Mouse (Mus musculus) spleen, embryonic (tissue): Measurements from ENCODE around the gene Kif20b.

ENCODE experiments used
- CTCF ChIA-PET: fragments of 350-600 bp; sonication (Branson Sonifier 250); formaldehyde crosslinking; loops from one replicate; lab custom pipeline; 2022; lab: Charles Lee

The Kif20b gene

GRCm38 (mm10) chr19:34921652-34922602, at the start of gene Kif20b:
Kif20b (plus strand) TSS chr19:34922361.
- CTCF ChIA-PET: no interaction called here

- CTCF ChIA-PET: no interaction called here
These were observed 45.5 kb upstream of the Kif20b start for GRCm38 (mm10) chr19:34876676-34877075.

DNA sequence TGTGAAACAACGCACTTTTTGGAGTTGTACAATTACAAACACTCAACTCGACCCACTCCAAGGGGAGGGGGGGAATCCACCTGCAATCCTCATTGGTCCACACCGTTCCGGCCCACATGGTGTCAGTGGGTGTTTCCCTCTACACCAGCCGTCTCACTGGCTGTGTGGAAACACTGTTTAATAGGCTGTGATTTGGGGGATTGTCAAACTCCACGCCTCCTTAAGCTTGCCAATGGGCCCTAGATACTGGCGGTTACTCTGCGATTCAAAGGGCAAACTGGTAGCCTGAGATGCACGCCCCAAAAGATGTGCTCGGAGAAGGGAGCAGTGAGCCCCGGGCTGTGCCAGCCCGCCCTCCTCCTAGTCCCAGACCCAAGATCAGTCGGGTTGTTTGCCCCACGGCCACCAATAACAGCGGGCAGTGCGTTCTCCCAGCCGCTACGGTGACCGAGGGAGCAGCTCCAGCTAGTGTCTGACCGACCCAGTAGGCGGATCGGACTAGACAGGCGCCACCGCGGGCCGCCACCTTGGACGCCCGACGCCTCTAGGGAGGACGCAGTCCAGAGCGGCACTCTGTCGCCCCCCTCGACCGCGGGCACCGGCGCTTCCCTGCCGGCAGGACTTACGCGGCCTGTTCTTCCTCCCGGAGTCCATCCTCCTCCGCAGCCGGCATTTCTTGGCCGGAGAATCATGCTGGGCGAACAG, 44.1 kb upstream of the Kif20b start:
- CTCF ChIA-PET: no interaction called here

- CTCF ChIA-PET: no interaction called here
These were observed 43.3 kb upstream of the Kif20b start, which contains the start of gene Pank1 for GRCm38 (mm10) chr19:34878603-34879541. Pank1 (minus strand) TSS chr19:34879455.

DNA sequence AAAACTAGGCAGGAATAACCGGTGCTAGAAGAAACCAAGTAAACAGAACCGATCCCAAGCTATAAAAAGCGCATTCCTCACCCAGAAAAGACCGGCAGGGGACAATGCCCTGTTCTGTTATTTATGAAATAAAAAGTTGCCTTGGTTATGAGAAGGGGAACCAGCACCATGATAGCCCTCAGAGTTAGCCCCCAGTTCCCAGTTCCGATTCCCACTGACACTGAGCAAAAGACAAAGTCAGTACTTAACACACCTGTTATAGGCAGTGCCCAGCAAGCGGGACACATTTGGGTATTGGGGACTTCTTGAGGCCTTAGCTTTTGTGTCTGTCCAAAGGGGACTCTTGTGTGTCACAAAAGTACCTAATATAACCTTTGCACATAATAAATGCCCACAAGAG, 42.5 kb upstream of the Kif20b start:
- CTCF ChIA-PET: no interaction called here

DNA sequence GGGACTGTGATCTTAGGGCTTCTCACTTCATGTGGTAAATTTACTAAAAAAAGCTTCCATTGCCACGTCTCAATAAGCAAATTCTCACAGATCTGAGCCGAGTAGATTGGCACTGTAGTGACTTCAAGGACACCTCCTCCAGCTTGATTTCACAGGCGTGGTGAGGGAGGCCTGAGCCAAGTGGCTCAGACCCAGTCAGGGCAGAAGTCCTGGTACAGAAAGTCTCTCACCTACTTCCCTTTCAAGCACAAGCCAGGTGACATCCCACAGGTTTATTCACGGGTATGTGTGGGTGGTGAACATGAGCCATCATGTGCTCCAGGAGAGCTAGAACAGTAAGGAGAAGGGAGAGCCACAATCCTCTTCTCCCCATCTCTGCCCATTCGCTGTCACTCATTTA, 41.0 kb upstream of the Kif20b start:
- CTCF ChIA-PET: no interaction called here

DNA sequence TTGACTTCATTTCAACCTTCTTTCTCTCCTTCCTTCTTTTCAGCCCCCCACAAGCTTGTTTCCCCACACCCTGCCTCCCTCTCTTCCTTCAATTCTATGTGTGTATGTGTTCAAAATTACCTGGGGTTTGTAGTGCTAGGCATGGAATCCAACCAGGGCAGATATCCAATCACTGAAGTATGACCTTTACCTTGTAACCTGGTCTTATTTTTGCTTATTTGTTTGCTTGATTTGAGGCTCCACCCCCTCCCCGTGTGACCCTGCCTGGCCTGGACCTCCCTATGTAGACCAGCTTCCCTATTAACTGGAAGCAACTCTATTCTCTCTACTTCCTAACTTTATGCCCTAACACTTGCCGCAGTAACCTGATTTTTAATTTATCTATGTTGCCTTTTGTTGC, 39.7 kb upstream of the Kif20b start:
- CTCF ChIA-PET: interaction anchor here (0.6 kb wide), 1 partner anchor 38 kb away, joined by 3 read pairs; no protein-coding TSS in a partner anchor

DNA sequence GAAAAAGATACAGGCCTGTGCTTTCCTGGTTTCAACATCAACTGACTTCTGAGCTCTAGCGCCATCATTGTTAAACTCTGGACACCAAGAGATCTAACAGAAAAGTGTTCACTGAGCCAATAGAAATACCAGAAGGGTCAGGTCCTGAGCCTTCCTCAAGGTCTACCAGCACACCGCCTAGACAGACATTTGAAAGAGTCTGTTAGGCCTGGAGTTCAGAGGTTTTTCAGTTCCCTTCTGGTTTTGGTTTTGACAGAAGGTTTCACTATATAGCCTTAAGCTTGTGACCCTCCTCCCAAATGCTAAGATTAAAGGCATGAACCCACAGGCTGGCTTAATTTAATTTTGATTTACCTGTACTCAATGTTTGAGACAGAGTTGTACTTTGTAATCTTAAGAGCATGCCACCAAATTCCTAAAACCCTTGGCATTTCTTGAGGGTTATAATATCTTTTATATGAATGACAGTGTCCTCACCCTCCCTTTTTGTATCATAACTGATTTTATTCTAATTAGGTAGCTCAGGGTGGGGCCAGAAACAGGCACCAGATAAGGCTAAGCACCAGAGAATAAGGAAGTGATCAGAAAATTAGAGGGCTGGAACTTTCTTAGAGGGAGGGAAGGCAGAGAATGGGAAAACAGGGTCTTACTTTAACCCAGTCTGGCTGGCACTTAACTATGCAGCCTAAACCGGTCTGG, 38.5 kb upstream of the Kif20b start:
- CTCF ChIA-PET: no interaction called here

GRCm38 (mm10) chr19:34886324-34886723, 35.8 kb upstream of the Kif20b start:
- CTCF ChIA-PET: no interaction called here

DNA sequence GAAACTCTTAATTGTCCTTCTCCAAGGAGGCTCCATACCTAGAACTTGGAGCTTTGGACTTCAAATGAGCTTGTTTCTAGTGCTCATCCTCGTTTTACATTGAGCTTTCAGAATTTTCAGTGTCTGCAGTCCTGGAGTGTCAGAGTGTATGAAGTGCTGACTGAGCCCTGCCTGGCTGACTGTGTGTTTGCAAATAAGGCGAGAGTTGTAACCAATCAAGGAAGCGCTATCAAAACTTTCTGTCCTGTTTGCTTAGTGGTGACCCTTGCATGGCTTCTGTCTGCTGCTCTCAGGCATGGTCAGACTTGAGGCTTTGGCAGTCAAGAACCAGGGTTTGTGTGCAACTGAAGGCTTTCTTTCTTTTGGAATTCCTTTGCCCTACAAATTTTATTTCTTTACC, 31.2 kb upstream of the Kif20b start:
- CTCF ChIA-PET: no interaction called here

DNA sequence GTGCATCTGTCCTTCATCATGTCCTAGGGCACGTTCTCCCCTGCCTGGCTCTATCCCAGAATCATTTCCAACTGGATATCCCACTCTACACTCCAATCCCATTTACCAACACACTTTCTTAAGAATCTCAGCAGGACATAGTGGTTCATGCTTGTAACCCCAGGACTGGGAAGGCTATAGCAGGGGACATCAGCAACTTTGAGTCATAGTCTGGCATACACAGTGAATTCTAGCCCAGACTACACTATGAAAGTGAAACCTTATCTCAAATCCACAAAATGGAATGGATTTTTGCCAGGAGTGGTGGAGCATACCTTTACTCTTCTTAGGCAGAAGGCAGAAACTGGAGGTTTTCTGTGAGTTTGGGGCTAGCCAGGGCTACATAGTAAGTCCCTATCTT, 30.6 kb upstream of the Kif20b start:
- CTCF ChIA-PET: no interaction called here

DNA sequence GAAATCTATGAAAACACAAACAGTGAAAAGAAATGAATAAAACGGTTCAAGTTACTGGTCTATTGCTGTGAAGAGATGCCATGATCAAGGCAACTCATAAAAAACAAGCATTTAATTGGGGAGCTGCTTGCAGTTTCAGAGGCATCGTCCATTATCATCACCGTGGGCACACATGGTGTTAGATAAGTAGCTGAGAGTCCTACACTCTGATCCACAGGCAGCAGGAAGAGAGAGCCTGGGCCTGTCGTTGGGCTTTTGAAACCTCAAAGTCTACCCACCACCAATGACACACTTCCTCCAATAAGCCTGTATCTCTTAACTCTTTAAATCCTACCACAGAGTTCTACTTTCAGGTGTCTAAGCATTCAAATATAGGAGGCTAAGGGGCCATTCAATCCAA, 27.1 kb upstream of the Kif20b start:
- CTCF ChIA-PET: no interaction called here

DNA sequence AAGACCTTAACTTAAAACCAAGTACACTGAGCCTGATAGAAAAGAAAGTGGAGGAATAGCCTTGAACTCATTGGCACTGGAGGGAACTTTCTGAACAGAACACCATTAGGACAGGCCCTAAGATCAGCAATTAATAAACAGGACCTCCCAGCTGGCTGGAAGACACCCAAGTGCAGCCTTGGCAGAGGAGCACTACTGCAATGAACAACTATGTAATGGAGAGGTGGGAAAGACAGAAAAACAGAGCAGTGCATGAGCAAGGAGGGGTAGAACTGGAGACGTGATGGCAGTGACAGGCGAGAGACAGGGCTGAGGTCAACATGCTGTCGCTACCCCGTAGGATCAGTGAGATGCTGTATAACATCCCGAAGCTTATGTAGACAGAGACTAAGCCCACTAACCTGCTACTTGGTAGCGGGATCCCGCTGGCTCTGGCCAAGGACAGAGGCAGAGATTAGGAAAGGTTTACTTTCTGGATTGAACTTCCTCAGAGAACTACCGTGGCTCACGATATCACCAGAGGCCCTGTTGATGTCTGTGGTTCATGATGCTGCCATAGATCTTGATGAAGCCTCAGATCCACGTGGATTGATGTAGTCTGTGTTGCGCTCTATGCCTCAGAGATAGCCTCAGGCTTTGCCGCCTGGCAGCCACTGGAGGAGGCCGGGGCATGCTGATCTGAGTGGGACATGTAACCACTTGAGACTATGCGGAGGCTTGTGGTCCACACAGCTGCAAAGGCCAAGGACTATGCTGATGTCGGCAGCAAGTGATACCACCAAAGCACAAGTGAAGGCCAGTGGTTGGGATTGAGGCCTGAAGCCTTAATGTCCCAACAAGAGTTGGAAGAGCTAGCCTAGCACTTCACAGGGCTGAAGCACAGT, 24.8 kb upstream of the Kif20b start:
- CTCF ChIA-PET: no interaction called here

- CTCF ChIA-PET: no interaction called here
These were observed 23.2 kb upstream of the Kif20b start for GRCm38 (mm10) chr19:34898941-34899340.

GRCm38 (mm10) chr19:34901266-34901665, 20.9 kb upstream of the Kif20b start:
- CTCF ChIA-PET: no interaction called here

DNA sequence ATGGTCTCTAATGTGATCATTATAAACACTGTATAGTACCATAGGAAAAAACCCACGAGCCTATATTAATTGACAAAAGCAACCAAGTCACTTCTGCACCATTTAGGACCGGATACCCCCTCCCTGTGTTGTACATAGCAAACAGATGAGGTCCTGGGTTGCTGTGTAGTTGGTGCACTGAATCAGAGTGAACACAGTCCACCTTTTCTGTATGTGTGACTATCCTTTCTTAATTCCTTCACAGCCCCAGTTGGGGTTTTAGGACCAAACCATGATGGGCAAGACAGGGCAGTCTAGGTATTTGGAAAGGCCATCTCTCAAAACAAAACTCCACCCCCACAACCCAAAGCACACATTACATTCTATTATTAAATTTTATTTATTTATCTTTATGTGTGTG, 20.4 kb upstream of the Kif20b start:
- CTCF ChIA-PET: interaction anchor here (0.5 kb wide), 1 partner anchor 42 kb away, joined by 3 read pairs; no protein-coding TSS in a partner anchor

GRCm38 (mm10) chr19:34904032-34904431, 18.1 kb upstream of the Kif20b start:
- CTCF ChIA-PET: no interaction called here

GRCm38 (mm10) chr19:34905424-34905823, 16.7 kb upstream of the Kif20b start:
- CTCF ChIA-PET: no interaction called here

- CTCF ChIA-PET: no interaction called here
These were observed 15.4 kb upstream of the Kif20b start for GRCm38 (mm10) chr19:34906772-34907171.

- CTCF ChIA-PET: no interaction called here
These were observed 9.8 kb upstream of the Kif20b start for GRCm38 (mm10) chr19:34912366-34912765.
